Mouse (Mus musculus) limb, embryonic 11.5 days (tissue): ENCODE measurements around the gene Otos. TPM values are rescaled to one million over a fixed set of nuclear protein-coding genes. Genes with fewer than 3 reads are reported as not detected.

Source experiments
- ATAC-seq: fragments of 200-750 bp; cut with Nextera tagmentation; 2 replicates; pipeline ENCODE4 v1.8.0; 2017; ENCODE audit warnings: low read depth; ENCODE audit not compliant: insufficient number of reproducible peaks, low FRiP score, low TSS enrichment
- DNase-seq: peaks from one replicate; pipeline ENCODE4 v3.0.0-alpha.2; 2015; ENCODE audit warnings: low spot score
- H3K27ac ChIP-seq: fragments of 300-500 bp; sonication (generic); replicated peaks from 2 replicates; pipeline ENCODE4 v1.5.1; 2014; ENCODE audit warnings: low read depth, mild to moderate bottlenecking, low read length
- H3K27me3 ChIP-seq: fragments of 300-500 bp; sonication (generic); 2 replicates; pipeline ENCODE4 v1.6.1; 2014; ENCODE audit warnings: mild to moderate bottlenecking, low read length, mixed read lengths; ENCODE audit not compliant: control insufficient read depth, insufficient read depth
- H3K36me3 ChIP-seq: fragments of 300-500 bp; sonication (generic); 2 replicates; pipeline ENCODE4 v1.6.1; 2014; ENCODE audit warnings: mild to moderate bottlenecking, low read length, moderate library complexity, mixed read lengths; ENCODE audit not compliant: control insufficient read depth, insufficient read depth
- H3K4me1 ChIP-seq: fragments of 300-500 bp; sonication (generic); 2 replicates; pipeline ENCODE4 v1.6.1; 2014; ENCODE audit warnings: low read length, mixed read lengths; ENCODE audit not compliant: control insufficient read depth, insufficient read depth
- H3K4me2 ChIP-seq: fragments of 300-500 bp; sonication (generic); 2 replicates; pipeline ENCODE4 v1.6.1; 2014; ENCODE audit warnings: low read depth, mild to moderate bottlenecking, moderate library complexity; ENCODE audit not compliant: severe bottlenecking
- H3K4me3 ChIP-seq: fragments of 300-500 bp; sonication (generic); 2 replicates; pipeline ENCODE4 v1.5.1; 2014; ENCODE audit warnings: low read depth, low read length
- H3K9ac ChIP-seq: fragments of 300-500 bp; sonication (generic); 2 replicates; pipeline ENCODE4 v1.6.1; 2014; ENCODE audit warnings: mild to moderate bottlenecking, low read length
- H3K9me3 ChIP-seq: fragments of 300-500 bp; sonication (generic); 2 replicates; pipeline ENCODE4 v1.6.1; 2016; ENCODE audit warnings: low read length; ENCODE audit not compliant: control insufficient read depth
- WGBS: fragments of 180-500 bp; shearing (Covaris S2); extraction: QIAGEN DNeasy Blood & Tissue Kit; methylation state at CpG from one replicate; pipeline ENCODE4 v1.1.7; 2014; 5-methylcytosine and 5-hydroxymethylcytosine counted together
- polyA plus RNA-seq: library from polyadenylated mRNA; unstranded; fragments of >200 nt; fragmentation: Nextera tagmentation; extraction: Ambion mirVana; gene quantifications from 2 replicates; pipeline ENCODE4 v1.2.1, GENCODE M21; 2014

Gene Otos
- polyA plus RNA-seq, 1 experiment from 2014 or later: not detected

- Histone ChIP-seq H3K9ac (no peak overlapping the region), H3K9me3 (no peaks in the 10 kb centered on the region), H3K27ac (no peak overlapping the region), H3K4me1 (0 out of 2 replicates have a peak, but pooled peaks cover 3% of the 10 kb centered on the region), H3K36me3 (no peaks in the 10 kb centered on the region), H3K4me3 (no peak overlapping the region), H3K27me3 (no peaks in the 10 kb centered on the region), H3K4me2 (no peak overlapping the region)
- ATAC-seq: no peak
- no peak for DNase-seq
- WGBS: 85% methylated on average over 3 of the region's 3 CpGs
Observed at GRCm38 (mm10) chr1:92676676-92676975, 28.0 kb upstream of the Otos start.

GRCm38 (mm10) chr1:92675932-92676675 is 27.5 kb upstream of the Otos start:
- H3K4me2 ChIP-seq: no peak overlapping the region
- DNase-seq (no peak), ATAC-seq (no peak)
- no peak overlapping the region for H3K4me3 ChIP-seq
- no peaks in the 10 kb centered on the region for H3K9me3 ChIP-seq
- H3K27me3 ChIP-seq: no peaks in the 10 kb centered on the region
- H3K36me3 ChIP-seq: no peaks in the 10 kb centered on the region
- 84% methylated on average over 10 of the region's 10 CpGs for WGBS
- 0 out of 2 replicates have a peak, but pooled peaks cover 3% of the 10 kb centered on the region for H3K4me1 ChIP-seq
- no peak overlapping the region for H3K9ac ChIP-seq
- no peak overlapping the region for H3K27ac ChIP-seq

GRCm38 (mm10) chr1:92673258-92673782 is 24.7 kb upstream of the Otos start:
- Histone ChIP-seq H3K27me3 (no peaks in the 10 kb centered on the region), H3K36me3 (no peaks in the 10 kb centered on the region), H3K4me1 (no peaks in the 10 kb centered on the region), H3K9me3 (no peaks in the 10 kb centered on the region), H3K4me3 (no peak overlapping the region), H3K27ac (no peak overlapping the region), H3K4me2 (no peak overlapping the region), H3K9ac (no peak overlapping the region)
- 85% methylated on average over 5 of the region's 5 CpGs for WGBS
- ATAC-seq (no peak), DNase-seq (no peak)

GRCm38 (mm10) chr1:92671326-92671725 is 22.7 kb upstream of the Otos start:
- no peak for DNase-seq
- H3K4me3 ChIP-seq: no peak overlapping the region
- no peaks in the 10 kb centered on the region for H3K4me1 ChIP-seq
- ATAC-seq: no peak
- no peak overlapping the region for H3K27ac ChIP-seq
- no peak overlapping the region for H3K9ac ChIP-seq
- H3K36me3 ChIP-seq: no peaks in the 10 kb centered on the region
- H3K9me3 ChIP-seq: no peaks in the 10 kb centered on the region
- H3K27me3 ChIP-seq: no peaks in the 10 kb centered on the region
- H3K4me2 ChIP-seq: no peak overlapping the region
- WGBS: 86% methylated on average over 4 of the region's 4 CpGs

- no peak overlapping the region for H3K27ac ChIP-seq
- no peaks in the 10 kb centered on the region for H3K4me1 ChIP-seq
- DNase-seq (no peak), ATAC-seq (no peak)
- 92% methylated on average over 3 of the region's 3 CpGs for WGBS
- no peaks in the 10 kb centered on the region for H3K27me3 ChIP-seq
- H3K4me2 ChIP-seq: no peak overlapping the region
- H3K9me3 ChIP-seq: no peaks in the 10 kb centered on the region
- no peaks in the 10 kb centered on the region for H3K36me3 ChIP-seq
- no peak overlapping the region for H3K9ac ChIP-seq
- H3K4me3 ChIP-seq: no peak overlapping the region
Observed at GRCm38 (mm10) chr1:92669430-92669829, 20.8 kb upstream of the Otos start.

- ATAC-seq (no peak), DNase-seq (no peak)
- 83% methylated on average over 6 of the region's 6 CpGs for WGBS
- Histone ChIP-seq H3K27me3 (no peaks in the 10 kb centered on the region), H3K9ac (no peak overlapping the region), H3K36me3 (no peaks in the 10 kb centered on the region), H3K9me3 (no peaks in the 10 kb centered on the region), H3K4me2 (no peak overlapping the region), H3K27ac (no peak overlapping the region), H3K4me1 (no peaks in the 10 kb centered on the region), H3K4me3 (no peak overlapping the region)
Observed at GRCm38 (mm10) chr1:92667106-92667505, 18.5 kb upstream of the Otos start.

- no peaks in the 10 kb centered on the region for H3K4me1 ChIP-seq
- 71% methylated on average over 5 of the region's 5 CpGs for whole genome bisulfite sequencing
- DNase-seq (no peak), ATAC-seq (no peak)
- no peak overlapping the region for H3K4me3 ChIP-seq
- no peaks in the 10 kb centered on the region for H3K36me3 ChIP-seq
- no peaks in the 10 kb centered on the region for H3K27me3 ChIP-seq
- no peak overlapping the region for H3K4me2 ChIP-seq
- no peaks in the 10 kb centered on the region for H3K9me3 ChIP-seq
- no peak overlapping the region for H3K27ac ChIP-seq
- H3K9ac ChIP-seq: no peak overlapping the region
Observed at GRCm38 (mm10) chr1:92659392-92659791, 10.8 kb upstream of the Otos start.

- Histone ChIP-seq H3K4me3 (no peak overlapping the region), H3K36me3 (no peaks in the 10 kb centered on the region), H3K27me3 (no peaks in the 10 kb centered on the region), H3K4me1 (no peaks in the 10 kb centered on the region), H3K4me2 (no peak overlapping the region), H3K9ac (no peak overlapping the region), H3K9me3 (no peaks in the 10 kb centered on the region), H3K27ac (no peak overlapping the region)
- WGBS: 64% methylated on average over 11 of the region's 11 CpGs
- DNase-seq (no peak), ATAC-seq (no peak)
Observed at GRCm38 (mm10) chr1:92657025-92657820, 8.6 kb upstream of the Otos start.
